Mouse (Mus musculus) CD4-positive, CD25-positive, alpha-beta regulatory T cell, adult 4 months (primary cell): ENCODE measurements around the gene Tmem130. TPM values are rescaled to one million over a fixed set of nuclear protein-coding genes. Genes with fewer than 3 reads are reported as not detected.

Experiments
- ATAC-seq: one replicate; pipeline ENCODE4 v1.8.0; 2017
- polyA plus RNA-seq, 2 experiments: library from polyadenylated mRNA; unstranded; fragments of 100-300 nt; shearing (Covaris generic); gene quantifications; one replicate each; pipeline ENCODE4 v1.2.1; 2017

Gene Tmem130
- polyA plus RNA-seq, 2 experiments from 2014 or later: not detected

DNA sequence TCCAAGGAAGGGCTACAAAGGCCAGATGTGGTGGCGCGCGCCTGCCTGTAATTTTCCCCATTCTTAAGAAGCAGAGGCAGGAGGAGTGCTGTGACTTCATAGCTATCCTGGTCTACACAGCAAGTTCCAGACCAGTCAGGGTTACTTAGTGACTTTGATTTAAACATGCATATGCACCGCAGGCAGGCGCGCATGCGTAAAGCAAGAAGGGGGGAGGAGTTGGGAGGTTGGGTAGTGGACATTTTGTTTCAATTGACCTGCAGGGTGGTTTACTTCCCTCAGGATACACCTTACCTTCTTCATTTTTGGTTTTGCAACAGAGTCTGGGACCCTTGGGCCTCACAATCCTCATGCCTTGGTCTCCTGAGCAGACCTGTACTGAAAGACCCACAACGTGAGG lies 32.4 kb downstream of the Tmem130 start:
- no peak for ATAC-seq

DNA sequence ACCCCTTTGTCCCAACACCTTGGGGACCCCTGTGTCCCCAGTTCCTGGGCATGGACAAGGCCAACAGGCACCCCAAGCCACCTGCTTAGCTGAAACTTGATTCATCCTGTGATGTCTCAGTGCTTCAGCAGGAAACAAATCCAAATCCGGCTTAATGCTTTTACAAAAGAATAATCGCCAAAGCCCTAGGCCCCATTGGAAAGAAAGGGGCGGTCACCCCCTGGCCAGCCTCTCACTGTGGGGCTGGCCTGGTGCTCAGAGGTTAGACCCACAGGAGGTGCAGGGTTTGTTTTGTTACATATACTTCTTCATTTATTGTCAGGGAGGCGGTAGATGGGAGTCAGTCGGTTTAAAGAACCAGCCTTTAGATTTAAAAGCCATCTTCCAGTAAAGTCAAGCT lies 33.4 kb downstream of the Tmem130 start:
- no peak for ATAC-seq

DNA sequence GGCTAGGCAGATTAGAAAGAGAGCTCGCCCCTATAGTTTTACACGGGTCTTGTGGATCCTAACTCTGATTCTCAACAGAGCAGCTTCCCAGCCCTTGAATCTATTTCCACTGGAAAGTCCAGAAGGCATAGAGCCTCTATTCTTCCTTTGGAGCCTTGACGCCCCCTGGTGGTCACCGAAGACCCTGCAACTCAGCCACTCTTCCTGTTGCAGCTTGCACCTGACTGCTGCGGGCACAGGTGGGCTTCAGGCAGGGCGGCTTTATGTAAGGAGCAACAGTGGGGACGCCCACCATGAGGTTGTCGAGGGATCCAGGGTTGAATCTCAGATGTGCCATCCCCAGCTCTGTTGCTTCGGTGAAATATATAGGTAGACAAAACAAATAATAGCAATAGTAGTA lies 34.5 kb downstream of the Tmem130 start:
- ATAC-seq: no peak

DNA sequence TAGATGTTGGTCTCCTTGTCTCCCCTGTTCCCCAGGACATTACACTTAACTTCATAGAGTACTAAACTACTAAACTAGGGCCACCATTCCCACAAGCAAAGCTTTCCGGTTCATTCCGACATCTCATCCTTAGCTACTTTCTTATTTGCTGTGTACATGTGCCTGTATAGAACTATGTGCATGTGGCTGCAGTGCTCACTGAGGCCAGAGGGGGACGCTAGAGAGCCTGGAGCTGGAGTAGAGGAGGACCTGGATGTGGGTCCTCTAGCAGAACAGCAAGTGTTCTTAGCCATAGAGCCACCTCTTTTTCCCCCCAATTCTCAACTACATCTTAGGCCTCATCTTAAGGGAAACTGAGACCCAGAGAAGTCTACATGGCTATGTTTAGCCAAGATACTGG lies 36.1 kb downstream of the Tmem130 start:
- no peak for ATAC-seq

DNA sequence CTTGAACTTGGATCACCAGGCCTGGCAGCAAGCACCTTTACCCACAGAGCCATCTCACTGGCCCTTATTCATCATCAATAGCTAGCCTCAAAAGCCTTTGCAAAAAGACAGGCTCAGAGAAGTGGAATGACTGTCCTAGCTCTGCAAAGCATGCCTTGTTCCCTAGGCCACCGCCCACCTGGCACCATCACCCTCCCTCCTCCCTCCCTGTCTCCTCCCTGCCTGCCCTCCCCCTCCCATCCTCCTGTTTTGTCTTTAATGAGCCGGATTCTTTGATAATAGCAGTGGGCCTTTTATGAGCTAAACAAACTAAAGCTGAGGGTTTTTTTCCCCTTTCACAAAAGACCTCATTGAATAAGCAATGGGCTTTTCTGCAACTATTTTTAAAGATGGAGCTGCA lies 36.7 kb downstream of the Tmem130 start:
- no peak for ATAC-seq

DNA sequence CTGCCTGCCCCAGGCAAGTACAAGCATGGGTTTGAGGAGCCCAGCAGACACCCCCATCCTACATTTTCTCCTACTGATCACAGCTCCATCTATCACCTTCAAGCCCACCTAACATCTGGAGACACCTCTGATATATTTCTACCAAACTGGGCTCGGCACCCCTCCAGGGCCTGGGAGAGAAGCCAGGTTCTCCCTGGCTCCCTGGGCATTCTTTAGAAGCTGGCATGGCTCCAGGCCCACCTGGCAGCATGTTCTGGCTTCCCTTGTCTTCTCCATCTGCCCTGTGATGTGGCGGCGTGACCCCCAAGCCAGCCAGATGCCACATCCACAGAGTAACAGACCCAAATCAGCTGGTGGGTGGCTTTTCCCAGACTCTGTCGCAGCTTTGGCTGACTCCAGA lies 41.3 kb downstream of the Tmem130 start:
- no peak for ATAC-seq

DNA sequence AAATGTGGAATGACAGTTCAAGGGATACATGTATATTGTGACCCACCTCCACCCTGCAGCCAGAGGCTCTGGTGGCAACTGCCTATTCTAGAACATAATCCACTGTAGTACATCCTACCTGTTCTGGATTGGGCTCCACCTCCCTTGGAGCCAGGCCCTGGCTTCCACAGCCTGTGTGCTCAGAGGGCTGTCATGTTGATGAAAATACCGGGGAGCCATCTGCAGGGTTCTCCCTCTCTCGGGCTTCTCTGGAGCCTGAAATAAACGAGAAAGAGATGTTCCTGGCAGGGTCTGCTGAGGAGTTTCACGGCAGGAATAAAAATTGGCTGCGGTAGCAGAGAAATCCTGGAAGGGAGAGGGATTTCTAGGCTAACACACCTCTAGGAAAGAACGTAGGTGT lies 41.8 kb downstream of the Tmem130 start:
- no peak for ATAC-seq

DNA sequence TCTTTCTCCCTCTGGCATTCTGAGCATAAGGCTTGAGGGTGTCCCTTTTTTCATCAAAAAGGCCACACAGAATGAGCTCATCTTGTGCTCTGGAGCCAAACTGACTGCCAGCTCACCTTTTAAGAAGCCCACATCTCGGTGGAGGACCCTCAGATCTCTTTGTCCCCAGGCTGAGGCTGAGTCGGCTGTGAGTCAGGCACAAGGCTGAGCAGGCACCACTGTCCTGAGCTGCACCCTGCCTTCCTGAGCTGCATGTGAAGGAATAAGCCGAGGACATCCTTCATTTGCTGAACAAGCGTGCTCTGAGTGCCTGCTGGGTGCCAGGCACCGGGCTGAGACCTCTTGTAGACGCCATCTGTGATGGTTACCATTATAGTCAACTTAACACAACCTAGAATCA lies 44.4 kb downstream of the Tmem130 start:
- no peak for ATAC-seq

DNA sequence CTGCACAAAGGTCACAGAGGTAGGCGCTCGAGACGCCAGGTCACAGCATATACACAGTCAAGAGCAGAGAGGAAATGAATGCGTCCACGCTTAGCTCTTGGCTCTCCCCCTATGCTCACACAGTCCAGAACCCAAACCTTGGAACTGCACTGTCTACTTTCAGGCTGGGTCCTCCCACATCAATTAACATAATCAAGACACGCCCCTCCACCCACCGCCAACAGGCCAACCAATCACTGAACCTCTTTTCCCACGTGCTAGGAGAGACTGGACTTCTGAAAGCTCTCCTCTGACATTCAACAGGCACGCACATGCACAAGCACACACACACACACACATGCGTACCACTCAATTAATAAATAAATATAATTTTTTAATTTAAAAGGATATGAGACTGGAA lies 48.2 kb downstream of the Tmem130 start:
- ATAC-seq: no peak

DNA sequence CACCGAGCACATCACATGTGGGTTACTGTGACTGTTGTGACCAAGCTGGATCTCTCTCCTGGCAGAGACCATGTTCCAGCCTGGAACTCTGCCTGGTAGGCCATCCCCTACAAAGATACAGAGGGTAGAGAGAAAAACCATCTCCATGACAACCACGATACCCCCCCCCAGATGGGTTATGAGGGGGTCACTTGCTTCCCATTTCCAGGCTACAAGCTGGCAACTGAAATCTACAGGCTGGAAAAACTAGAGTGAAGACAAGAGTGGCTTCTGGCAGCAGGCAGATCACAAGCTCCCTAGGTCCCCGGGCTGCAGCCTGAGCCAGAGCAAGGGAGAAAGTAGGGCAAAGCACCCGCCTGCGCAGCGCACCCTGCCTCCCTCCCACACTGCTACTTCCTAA lies 54.0 kb downstream of the Tmem130 start:
- no peak for ATAC-seq

DNA sequence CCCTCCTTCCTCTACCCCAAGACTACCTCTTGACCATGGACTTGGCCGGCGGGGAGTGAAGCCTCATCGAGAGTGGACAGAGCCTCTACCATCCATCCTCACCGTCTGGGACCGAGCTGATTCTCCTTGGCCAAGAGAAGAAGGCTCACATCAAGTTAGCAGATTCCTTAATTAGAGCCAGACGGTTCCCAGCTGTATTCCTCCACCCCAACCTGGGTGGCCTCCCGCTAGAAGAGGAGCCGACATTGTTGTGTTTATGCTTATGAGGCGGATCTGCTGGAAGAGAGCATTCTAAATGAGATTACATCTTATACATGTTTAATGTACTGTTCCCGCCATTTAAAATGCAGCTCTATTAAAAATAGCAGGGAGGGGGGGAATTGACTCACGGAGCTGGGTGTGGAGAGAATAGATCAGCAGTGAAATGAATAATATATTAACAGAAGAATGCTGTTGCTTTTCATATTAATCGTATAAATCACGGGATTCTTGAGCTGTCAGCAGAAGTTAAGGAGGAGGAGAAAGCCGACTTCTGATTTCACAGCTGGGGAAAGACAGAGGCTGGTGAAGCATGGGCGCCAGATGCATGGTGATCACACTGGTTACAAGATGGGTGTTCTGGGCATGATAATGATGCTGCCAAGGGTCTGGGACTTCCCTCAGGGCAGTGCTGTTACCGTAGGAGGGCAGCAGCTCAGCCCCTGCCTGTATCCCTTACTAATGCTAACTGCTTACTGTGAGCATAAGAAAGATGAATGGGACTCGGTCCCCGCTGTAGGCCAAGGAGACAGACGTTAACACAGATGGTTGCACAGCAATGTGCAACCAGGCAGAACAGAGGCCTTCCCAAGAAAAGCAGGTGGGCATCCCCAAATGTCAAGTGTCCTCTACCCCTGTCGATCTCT lies 57.9 kb downstream of the Tmem130 start:
- no peak for ATAC-seq

DNA sequence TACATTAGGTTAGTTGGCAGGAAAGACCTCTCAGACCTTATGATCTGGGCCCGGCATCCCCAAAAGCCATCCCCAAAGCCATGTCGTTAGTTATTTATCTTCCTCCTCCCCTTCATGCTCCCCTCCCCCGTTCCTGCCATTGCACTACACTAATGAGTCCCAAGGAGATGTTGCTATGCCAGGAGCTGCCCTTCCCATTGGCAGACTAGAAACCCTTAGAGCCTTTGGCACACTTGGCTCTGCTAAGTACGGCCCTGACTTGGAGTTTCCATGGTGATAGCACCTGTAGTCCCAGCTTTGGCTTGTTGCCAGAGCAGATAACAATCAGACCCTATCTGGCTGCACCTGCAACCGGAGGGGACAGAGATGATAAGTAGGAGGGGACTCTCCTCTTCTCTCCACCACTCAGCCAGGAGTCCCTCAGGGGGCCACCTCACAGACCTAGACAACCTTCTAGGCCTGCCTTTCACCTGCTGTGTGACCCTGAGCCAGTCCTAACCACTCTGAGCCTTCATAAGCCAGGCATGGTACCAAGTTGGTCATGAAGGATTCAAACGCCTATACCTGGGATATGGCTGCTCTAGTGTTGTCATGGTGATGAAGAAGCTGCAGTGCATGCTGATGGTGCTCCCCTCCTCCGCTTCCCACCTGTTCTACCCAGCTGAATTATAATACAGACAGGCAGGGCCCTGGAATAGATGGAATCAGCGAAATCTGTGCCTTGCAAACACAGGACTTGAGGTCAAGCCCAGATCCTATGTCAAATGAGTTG lies 66.1 kb downstream of the Tmem130 start:
- no peak for ATAC-seq

DNA sequence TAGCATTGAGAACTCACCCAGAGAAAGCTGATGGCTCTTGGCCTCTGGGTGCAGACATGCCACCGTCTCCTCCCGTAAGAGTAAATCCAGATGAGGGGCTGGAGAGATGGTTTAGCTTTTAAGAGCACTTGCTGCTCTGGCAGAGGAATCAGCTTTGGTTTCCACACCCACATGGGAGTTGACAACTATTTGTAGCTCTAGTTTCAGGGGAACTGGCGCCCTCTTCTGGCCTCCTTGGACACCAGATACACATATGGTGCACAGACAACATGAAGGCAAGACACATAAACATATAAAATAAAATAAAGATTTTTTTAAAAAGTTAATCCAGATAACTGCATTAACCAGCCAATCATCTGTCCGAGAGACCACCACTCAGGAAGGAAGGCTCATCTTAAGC lies 67.5 kb downstream of the Tmem130 start:
- ATAC-seq: no peak

DNA sequence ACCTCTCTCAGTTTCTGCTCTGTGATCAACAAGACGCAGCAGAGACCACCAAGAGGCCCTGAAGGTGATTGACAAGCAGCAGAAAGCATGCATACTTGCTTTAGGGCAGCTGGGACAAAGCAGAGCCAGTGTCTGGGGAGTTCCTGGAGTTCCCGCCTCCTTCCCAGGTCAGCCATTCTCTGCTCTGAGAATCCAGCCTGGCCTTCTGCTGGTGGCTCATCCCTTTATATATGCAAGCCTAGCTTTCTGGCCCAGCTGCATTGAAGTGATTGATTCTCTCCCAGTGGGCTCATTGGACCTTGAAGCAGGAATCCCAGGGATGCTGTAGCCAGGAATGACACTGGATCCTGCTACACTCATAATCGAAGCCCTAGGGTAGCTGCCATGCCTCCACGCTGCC lies 70.2 kb downstream of the Tmem130 start:
- no peak for ATAC-seq

DNA sequence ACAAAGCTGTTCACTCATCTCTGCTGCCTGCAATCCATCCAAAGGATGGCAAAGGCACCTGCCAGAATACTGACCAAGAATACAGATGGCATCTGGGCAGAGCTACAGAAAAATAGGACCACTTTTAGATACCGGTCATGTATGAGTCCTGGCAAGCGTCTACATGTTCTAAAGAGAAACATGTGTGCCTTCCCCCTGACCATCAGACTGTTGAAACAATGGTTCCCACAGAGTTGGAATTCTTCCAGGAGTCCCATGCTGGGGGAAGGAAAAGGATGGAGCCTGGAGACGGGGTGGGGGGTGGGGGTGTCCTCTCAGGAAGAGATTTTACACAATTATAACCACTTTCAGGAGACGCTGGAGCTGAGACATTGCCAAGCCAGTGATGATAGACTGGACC lies 73.2 kb downstream of the Tmem130 start:
- no peak for ATAC-seq

Other genes with a start within 250 kb of the Tmem130 start
- gene Nptx2, start 215.9 kb downstream of the Tmem130 start, polyA plus RNA-seq: not detected
- gene Trrap, start 5.9 kb upstream of the Tmem130 start, polyA plus RNA-seq: 100 to 1,000 TPM in 1 of 2 experiments, 10 to 100 TPM in 1; 65.1 to 109 TPM
- gene Smurf1, start 204.0 kb upstream of the Tmem130 start, polyA plus RNA-seq: 1 to 10 TPM; 4.6 to 4.8 TPM